Mouse (Mus musculus): Measurements from ENCODE around the gene Gm44973. TPM values are rescaled to one million over a fixed set of nuclear protein-coding genes. Genes with fewer than 3 reads are reported as not detected.
A peak's percentile ranks its signal among the peaks of the same experiment; 100 is the strongest.

The Gm44973 gene
- polyA plus RNA-seq (2015; fragmentation: Nextera tagmentation; extraction: Ambion mirVana), result 1.8 and 2.1 TPM in 2 replicates

DNA sequence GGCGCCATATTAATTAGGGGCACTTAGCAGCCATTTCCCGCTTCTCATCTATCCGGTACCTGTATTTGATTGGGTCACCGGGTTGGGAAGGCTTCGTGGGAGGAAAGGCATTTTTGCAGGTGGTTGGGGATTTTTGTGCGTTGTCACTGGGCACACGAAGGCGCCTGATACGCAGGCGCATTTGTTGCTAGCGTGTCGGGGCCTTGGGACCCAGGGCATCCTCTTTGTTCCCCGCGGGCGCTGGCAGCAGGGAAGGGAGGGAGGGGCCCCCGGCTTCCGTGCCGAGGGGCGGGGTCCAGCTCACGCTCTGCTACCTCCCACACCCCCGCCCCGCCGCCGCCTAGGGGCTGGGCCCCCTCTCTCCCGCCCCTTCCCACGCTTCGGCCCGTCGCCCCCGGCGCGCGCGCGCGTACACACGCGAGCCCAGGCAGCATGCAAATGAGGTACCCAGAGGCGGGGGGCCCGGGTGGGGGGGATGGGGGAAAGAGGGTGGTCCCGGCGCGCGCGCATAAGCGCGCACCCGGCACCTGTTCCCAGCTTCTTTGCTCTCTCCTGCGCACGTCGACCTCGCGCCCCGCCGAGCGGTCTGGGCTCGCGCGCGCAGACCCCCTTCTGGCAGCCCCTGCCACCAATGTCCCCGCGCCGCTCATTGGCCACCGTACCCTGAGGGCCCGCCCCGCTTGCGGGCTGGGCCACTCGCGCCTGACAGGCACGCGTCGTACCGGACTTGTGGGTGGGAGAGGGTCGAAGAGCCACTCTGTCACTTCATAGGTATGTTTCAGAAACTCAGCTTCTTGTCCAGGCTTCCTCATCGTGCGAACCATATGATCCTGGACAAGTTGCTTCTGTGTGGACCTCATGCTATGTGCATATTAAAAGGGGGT is at the start of gene Gm44973:
Gm44973 (plus strand) TSS at position 379 of the 884 bp plus-strand sequence.
- peak within 1 kb of the TSS; percentile 85 for H3K9ac ChIP-seq (replicated peaks)
- H3K4me2 ChIP-seq (ENCODE audit: low read depth, low read length), result peak within 1 kb of the TSS; percentile 94
- no peaks in the 10 kb centered on the region for H3K9me3 ChIP-seq (ENCODE audit: low read length)
- ATAC-seq (peak; percentile 80), DNase-seq (peak; percentile 93)
- H3K4me3 ChIP-seq (ENCODE audit: low read depth, low read length), result peak within 1 kb of the TSS; percentile 76
- H3K27me3 ChIP-seq (ENCODE audit: insufficient read depth, low read length), result no peaks in the 10 kb centered on the region
- peaks cover 28% of the 10 kb centered on the region for H3K36me3 ChIP-seq (replicated peaks; ENCODE audit: insufficient read depth, low read length)
- no peak; the same call in 1 of the 2 replicates for TF ChIP-seq EP300 (IDR thresholded peaks at IDR 0.05; ENCODE audit: low read depth)
- no peak for TF ChIP-seq CTCF (IDR thresholded peaks at IDR 0.05; ENCODE audit: low read depth)
- 3% methylated on average over 62 of the region's 76 CpGs for WGBS (ENCODE audit: insufficient replicate concordance)
- peaks cover 14% of the 10 kb centered on the region for H3K4me1 ChIP-seq (ENCODE audit: insufficient read depth)
- H3K27ac ChIP-seq (ENCODE audit: low read depth), result peak within 1 kb of the TSS; percentile 98

DNA sequence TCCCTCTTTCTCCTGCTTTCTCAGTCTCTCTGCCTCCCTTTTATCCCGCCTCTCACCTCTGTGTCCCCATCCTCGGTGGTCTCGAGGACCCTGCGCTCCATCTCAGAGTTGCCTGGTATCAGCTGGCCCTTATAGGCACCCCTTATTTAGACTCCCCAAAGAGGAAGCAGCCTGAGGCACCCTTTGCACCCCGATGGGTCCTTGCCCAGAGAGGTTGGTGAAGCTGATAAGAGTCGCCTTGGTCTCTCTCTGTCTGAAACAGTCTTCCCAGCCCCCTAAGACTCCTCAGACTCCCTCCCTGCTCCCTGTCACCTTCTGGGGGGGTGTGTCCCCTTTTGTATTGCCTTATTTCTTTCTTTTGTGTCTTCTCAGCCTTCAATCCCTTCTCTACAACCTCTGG is 44.2 kb upstream of the Gm44973 start, which contains the start of gene Sbk3:
Sbk3 (minus strand) TSS at position 101 of the 400 bp plus-strand sequence.
- WGBS (ENCODE audit: insufficient replicate concordance), result 35% methylated on average over 6 of the region's 6 CpGs
- DNase-seq (no peak), ATAC-seq (no peak)
- Histone ChIP-seq H3K36me3 (replicated peaks; ENCODE audit: insufficient read depth, low read length) (no peaks in the 10 kb centered on the region), H3K9me3 (ENCODE audit: low read length) (no peaks in the 10 kb centered on the region), H3K27me3 (ENCODE audit: insufficient read depth, low read length) (no peaks in the 10 kb centered on the region), H3K4me3 (ENCODE audit: low read depth, low read length) (no peak within 1 kb of the TSS), H3K4me2 (ENCODE audit: low read depth, low read length) (no peak within 1 kb of the TSS), H3K4me1 (ENCODE audit: insufficient read depth) (no peaks in the 10 kb centered on the region), H3K9ac (replicated peaks) (no peak within 1 kb of the TSS), H3K27ac (ENCODE audit: low read depth) (no peak within 1 kb of the TSS)
- no peak for TF ChIP-seq CTCF (IDR thresholded peaks at IDR 0.05; ENCODE audit: low read depth)
- TF ChIP-seq EP300 (IDR thresholded peaks at IDR 0.05; ENCODE audit: low read depth), result no peak

DNA sequence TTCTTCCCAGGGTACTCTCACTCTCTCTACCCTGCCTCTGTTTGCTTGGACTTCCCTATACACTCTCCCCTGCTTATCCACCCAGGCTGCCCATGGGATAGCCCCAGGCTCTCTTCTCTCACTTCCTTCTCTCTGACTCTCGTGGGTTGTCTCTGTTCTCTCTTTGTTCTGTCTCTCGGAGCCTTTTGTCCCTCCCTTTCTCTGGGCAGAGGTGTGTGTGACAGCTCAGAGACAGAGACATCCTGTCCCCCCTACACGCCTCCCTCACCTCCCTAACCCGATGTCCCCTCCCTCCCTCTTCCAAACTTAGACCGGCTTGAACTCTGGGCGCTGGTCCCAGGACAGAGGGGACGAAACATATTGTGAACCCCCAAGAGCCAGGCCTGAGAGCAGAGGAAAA is 43.6 kb upstream of the Gm44973 start:
- TF ChIP-seq CTCF (IDR thresholded peaks at IDR 0.05; ENCODE audit: low read depth) (no peak), EP300 (IDR thresholded peaks at IDR 0.05; ENCODE audit: low read depth) (no peak)
- no peaks in the 10 kb centered on the region for H3K4me1 ChIP-seq (ENCODE audit: insufficient read depth)
- WGBS (ENCODE audit: insufficient replicate concordance), result 31% methylated on average over 7 of the region's 7 CpGs
- no peaks in the 10 kb centered on the region for H3K27me3 ChIP-seq (ENCODE audit: insufficient read depth, low read length)
- H3K4me3 ChIP-seq (ENCODE audit: low read depth, low read length), result no peak overlapping the region
- no peak overlapping the region for H3K27ac ChIP-seq (ENCODE audit: low read depth)
- H3K9ac ChIP-seq (replicated peaks), result no peak overlapping the region
- H3K36me3 ChIP-seq (replicated peaks; ENCODE audit: insufficient read depth, low read length), result no peaks in the 10 kb centered on the region
- DNase-seq (no peak), ATAC-seq (no peak)
- no peaks in the 10 kb centered on the region for H3K9me3 ChIP-seq (ENCODE audit: low read length)
- no peak overlapping the region for H3K4me2 ChIP-seq (ENCODE audit: low read depth, low read length)

DNA sequence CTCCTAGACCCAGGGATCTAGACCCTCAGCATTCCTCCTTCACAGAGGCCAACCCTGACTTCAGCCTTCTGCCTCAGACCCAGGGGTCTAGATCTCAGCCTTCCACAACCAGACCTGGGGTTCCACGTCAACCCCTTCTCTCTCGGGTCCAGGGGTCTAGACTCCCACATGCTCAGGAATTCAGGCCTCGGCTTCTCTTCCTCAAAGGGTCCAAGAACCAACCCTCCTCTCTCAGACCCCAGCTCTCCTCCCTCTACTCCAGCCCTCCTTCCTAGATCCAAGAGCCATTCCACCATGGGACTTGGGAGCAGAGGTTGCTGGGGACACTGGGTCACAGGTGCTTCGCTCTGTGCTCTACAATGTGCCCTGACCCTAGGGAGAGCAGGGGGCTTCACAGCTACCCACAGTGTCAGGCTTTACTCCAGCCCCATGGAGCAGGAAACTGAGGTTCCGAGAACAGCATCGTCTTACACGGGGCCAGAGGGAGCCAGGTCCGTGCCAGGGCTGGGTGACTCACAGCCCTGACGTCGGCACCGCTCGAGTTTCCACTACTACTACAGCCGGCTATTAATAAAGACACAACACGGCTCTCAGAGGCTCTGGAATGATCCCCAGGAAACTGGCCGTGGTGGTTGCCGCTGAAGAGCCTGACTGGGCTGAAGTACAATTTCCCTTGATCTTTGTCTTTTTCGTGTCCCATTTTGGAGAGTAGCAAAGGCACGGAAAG is 42.8 kb upstream of the Gm44973 start:
- DNase-seq, result no peak
- H3K4me2 ChIP-seq (ENCODE audit: low read depth, low read length), result no peak overlapping the region
- no peaks in the 10 kb centered on the region for H3K9me3 ChIP-seq (ENCODE audit: low read length)
- H3K9ac ChIP-seq (replicated peaks), result no peak overlapping the region
- TF ChIP-seq CTCF (IDR thresholded peaks at IDR 0.05; ENCODE audit: low read depth), result no peak
- TF ChIP-seq EP300 (IDR thresholded peaks at IDR 0.05; ENCODE audit: low read depth), result no peak
- no peaks in the 10 kb centered on the region for H3K27me3 ChIP-seq (ENCODE audit: insufficient read depth, low read length)
- H3K4me1 ChIP-seq (ENCODE audit: insufficient read depth), result no peaks in the 10 kb centered on the region
- no peak overlapping the region for H3K4me3 ChIP-seq (ENCODE audit: low read depth, low read length)
- no peak for ATAC-seq
- 48% methylated on average over 18 of the region's 18 CpGs for whole genome bisulfite sequencing (ENCODE audit: insufficient replicate concordance)
- no peak overlapping the region for H3K27ac ChIP-seq (ENCODE audit: low read depth)
- no peaks in the 10 kb centered on the region for H3K36me3 ChIP-seq (replicated peaks; ENCODE audit: insufficient read depth, low read length)

DNA sequence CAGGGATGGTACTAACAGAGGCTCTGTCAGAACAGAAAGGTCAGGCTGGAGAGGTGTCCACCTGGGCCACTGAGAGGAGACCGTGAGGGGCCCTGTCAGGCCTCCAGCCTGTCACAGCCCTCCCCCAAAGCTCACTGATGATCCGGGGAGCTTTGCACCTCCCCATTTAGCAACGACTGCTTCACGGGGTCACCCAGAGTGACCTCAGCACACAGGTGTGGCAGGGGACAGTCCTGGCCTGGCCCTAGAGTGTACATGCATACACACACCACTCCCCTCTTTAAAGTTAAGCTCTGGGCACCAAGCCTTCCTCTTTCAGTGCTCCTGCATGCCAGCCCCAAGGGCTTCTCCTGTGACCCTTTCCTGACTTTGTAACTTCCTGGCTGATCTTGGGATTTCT is 39.8 kb upstream of the Gm44973 start:
- Histone ChIP-seq H3K4me1 (ENCODE audit: insufficient read depth) (no peaks in the 10 kb centered on the region), H3K27me3 (ENCODE audit: insufficient read depth, low read length) (no peaks in the 10 kb centered on the region), H3K9ac (replicated peaks) (no peak overlapping the region), H3K4me2 (ENCODE audit: low read depth, low read length) (no peak overlapping the region), H3K27ac (ENCODE audit: low read depth) (no peak overlapping the region), H3K4me3 (ENCODE audit: low read depth, low read length) (no peak overlapping the region), H3K9me3 (ENCODE audit: low read length) (no peaks in the 10 kb centered on the region), H3K36me3 (replicated peaks; ENCODE audit: insufficient read depth, low read length) (no peaks in the 10 kb centered on the region)
- whole genome bisulfite sequencing (ENCODE audit: insufficient replicate concordance), result 67% methylated on average over 4 of the region's 4 CpGs
- no peak for ATAC-seq
- DNase-seq, result no peak
- TF ChIP-seq CTCF (IDR thresholded peaks at IDR 0.05; ENCODE audit: low read depth) (no peak), EP300 (IDR thresholded peaks at IDR 0.05; ENCODE audit: low read depth) (no peak)

DNA sequence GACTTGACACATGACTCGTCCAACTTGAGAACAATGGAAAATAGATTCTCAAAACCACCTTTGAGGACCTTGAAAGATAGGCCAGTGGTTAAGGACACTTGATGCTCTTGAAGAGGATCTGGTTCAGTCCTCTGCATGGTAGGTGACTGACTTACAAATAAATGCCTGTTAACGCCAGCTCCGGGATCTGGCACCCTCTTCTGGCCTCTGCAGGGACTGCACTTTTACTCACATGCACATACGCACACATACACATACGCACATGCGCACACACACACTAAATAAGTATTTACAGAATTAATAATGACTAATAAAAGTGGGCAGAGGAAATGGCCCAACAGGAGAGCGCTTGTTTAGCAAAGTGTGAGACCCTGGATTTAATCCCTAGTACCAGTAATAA is 38.5 kb upstream of the Gm44973 start:
- WGBS (ENCODE audit: insufficient replicate concordance), result 83% methylated on average over 7 of the region's 7 CpGs
- Histone ChIP-seq H3K4me1 (ENCODE audit: insufficient read depth) (no peaks in the 10 kb centered on the region), H3K4me2 (ENCODE audit: low read depth, low read length) (no peak overlapping the region), H3K27me3 (ENCODE audit: insufficient read depth, low read length) (no peaks in the 10 kb centered on the region), H3K9ac (replicated peaks) (no peak overlapping the region), H3K36me3 (replicated peaks; ENCODE audit: insufficient read depth, low read length) (no peaks in the 10 kb centered on the region), H3K27ac (ENCODE audit: low read depth) (no peak overlapping the region), H3K4me3 (ENCODE audit: low read depth, low read length) (no peak overlapping the region), H3K9me3 (ENCODE audit: low read length) (no peaks in the 10 kb centered on the region)
- no peak for ATAC-seq
- TF ChIP-seq CTCF (IDR thresholded peaks at IDR 0.05; ENCODE audit: low read depth) (peak; percentile 29), EP300 (IDR thresholded peaks at IDR 0.05; ENCODE audit: low read depth) (no peak)
- DNase-seq, result no peak
